In genomic region chr19:27325558-27325957, GRCm38 (mm10) we compare ENCODE assay signal across 24 mouse cellular contexts. TPM values are rescaled to one million over a fixed set of nuclear protein-coding genes. Genes with fewer than 3 reads are reported as not detected.
"Had no signal": no experiment of that assay in that cellular context is flagged by ENCODE, and none has a peak within 500 bp of the region (broad histone marks: within the 10 kb centered on the region; RNA-seq: fewer than 3 reads in every experiment).

No protein-coding gene starts in this region.

- ATAC-seq: midbrain, embryonic 13.5 days; midbrain, embryonic 16.5 days had no signal

- H3K4me1 ChIP-seq: neural tube, embryonic 13.5 days; neural tube, embryonic 15.5 days; stomach, embryonic 15.5 days had no signal

- H3K9me3 ChIP-seq: midbrain, embryonic 10.5 days; midbrain, embryonic 13.5 days; neural tube, embryonic 15.5 days; stomach, embryonic 15.5 days had no signal

- H3K27ac ChIP-seq: midbrain, embryonic 10.5 days; midbrain, embryonic 13.5 days; neural tube, embryonic 13.5 days; neural tube, embryonic 15.5 days; stomach, embryonic 15.5 days; stomach, postnatal 0 days had no signal

- H3K27me3 ChIP-seq: midbrain, embryonic 13.5 days; neural tube, embryonic 13.5 days; neural tube, embryonic 15.5 days; stomach, embryonic 15.5 days had no signal

- H3K36me3 ChIP-seq: midbrain, embryonic 10.5 days; midbrain, embryonic 13.5 days; neural tube, embryonic 13.5 days; neural tube, embryonic 15.5 days; stomach, embryonic 15.5 days had no signal

- H3K4me2 ChIP-seq: lung, embryonic 14.5 days; midbrain, embryonic 13.5 days; neural tube, embryonic 13.5 days; neural tube, embryonic 15.5 days; stomach, embryonic 15.5 days had no signal

- H3K4me3 ChIP-seq: midbrain, embryonic 10.5 days; midbrain, embryonic 13.5 days; myocyte; neural tube, embryonic 13.5 days; neural tube, embryonic 15.5 days; stomach, embryonic 15.5 days had no signal

- DNase-seq: lung, adult 18-20 months; lung, embryonic 14.5 days; lung, postnatal 10 days; lung, postnatal 4 days; retina, postnatal 1 day; right cerebral cortex, adult 18-20 months; right cerebral cortex, postnatal 25 days; right cerebral cortex, postnatal 4 days; thymus, adult 2 months; thymus, postnatal 25 days; thymus, postnatal 4 days had no signal

- H3K9ac ChIP-seq: lung, embryonic 14.5 days; midbrain, embryonic 13.5 days; neural tube, embryonic 13.5 days; neural tube, embryonic 15.5 days; stomach, embryonic 15.5 days had no signal

RNA-seq across cellular contexts. Expression of gene Kcnv2, which starts 3.2 kb away (rescaled TPM):
- total RNA-seq: megakaryocyte, adult 5-6 weeks; megakaryocyte-erythroid progenitor cell, adult 5-6 weeks had no signal
- polyA plus RNA-seq: liver, embryonic 16.5 days; lung, embryonic 14.5 days; midbrain, embryonic 13.5 days; myocyte; neural tube, embryonic 11.5 days; neural tube, embryonic 13.5 days; neural tube, embryonic 15.5 days; spleen, adult 2 months had no signal
